Mouse (Mus musculus): ENCODE data around the gene Olfr774. TPM values are rescaled to one million over a fixed set of nuclear protein-coding genes. Genes with fewer than 3 reads are reported as not detected.
"Not testable (repeated sequence)": the region's sequence is repeated elsewhere in the genome, so short reads cannot be mapped to it uniquely, and the experiment has no call there.

The Olfr774 gene
- not detected in 2 replicates for total RNA-seq (2017)

DNA sequence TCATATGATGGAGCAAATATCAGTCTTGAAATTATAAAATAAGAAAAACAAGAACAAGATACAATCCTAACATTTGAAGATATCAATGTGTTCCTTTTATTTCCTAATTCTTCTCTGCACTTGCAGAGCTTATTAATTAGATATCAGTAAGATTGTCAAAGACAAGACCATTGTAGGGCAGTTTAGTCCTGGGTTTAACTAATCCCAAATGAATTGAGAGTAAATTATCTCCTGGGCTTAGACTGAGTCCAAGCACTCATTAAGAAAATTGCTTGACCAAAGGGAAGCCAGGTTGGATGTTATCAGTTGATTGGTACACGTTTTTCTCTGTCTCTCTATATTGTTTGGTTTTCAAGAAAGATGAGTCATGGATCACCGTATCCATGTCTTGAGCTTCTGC is at the start of gene Olfr774:
Gene Olfr774 (plus strand): TSS at position 301 of the 400 bp plus-strand sequence.
- ATAC-seq (replicated peaks; ENCODE audit: low read depth, poor library complexity, severe bottlenecking) = no peak

DNA sequence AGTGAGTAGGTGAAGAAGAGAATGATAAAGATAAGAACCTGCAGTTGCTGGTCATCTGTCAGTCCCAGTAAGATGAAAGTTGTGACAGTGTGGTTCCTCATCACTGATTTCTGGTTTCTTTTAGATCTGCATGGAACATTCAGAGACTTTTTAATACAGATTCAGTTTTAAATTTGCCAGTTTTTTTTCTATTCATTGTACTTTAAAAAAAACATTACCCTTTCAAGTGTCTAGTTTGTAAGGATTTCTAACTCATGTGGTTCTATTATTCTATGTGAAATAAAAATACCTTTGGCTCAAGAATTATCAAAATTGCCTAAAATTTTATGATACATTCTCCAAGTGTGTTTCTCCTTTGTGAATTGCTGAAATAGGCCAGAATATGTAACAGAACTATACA is 48.7 kb upstream of the Olfr774 start, which contains the start of gene Olfr773:
Gene Olfr773 (minus strand): TSS at position 101 of the 400 bp plus-strand sequence.
- not testable (repeated sequence) for ATAC-seq (replicated peaks; ENCODE audit: low read depth, poor library complexity, severe bottlenecking)

DNA sequence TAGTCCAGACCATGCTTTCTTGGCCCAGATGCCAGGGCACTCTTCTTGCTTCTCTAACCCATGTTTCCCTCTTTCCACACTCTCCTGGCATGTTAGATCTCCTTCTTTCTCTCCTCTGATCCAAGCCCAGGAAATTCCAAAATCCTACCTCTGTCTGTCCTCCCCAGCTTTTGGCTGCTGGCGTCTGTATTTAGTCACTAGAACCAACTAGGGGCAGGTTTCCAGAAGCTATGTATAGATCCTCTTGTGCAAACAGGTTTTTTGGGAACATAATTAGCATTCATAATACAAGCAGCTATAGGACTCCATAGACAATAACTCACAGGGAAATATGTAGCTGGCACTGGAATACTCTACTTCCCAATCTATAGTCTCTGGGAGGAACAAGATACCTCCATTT is 5.3 kb upstream of the Olfr774 start:
- ATAC-seq (replicated peaks; ENCODE audit: low read depth, poor library complexity, severe bottlenecking) = no peak

DNA sequence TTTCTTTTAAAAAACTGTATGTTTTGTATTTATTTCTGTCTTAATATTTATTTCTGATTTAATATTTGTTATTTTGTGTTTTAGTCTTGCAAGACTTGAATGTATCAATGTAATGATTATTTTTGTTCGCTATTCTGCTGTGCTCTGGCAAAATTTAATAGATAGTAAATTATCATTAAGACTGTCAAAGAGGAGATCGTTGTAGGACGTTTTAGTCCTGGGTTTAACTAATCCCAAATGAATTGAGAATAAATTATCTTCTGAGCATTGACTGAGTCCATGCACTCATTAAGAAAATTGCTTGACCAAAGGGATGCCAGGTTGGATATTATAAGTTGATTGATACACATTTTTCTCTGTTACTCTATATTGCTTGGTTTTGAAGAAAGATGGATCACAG is 12.1 kb downstream of the Olfr774 start, which contains the start of gene Olfr775:
Gene Olfr775 (plus strand): TSS at position 301 of the 400 bp plus-strand sequence.
- no peak for ATAC-seq (replicated peaks; ENCODE audit: low read depth, poor library complexity, severe bottlenecking)

DNA sequence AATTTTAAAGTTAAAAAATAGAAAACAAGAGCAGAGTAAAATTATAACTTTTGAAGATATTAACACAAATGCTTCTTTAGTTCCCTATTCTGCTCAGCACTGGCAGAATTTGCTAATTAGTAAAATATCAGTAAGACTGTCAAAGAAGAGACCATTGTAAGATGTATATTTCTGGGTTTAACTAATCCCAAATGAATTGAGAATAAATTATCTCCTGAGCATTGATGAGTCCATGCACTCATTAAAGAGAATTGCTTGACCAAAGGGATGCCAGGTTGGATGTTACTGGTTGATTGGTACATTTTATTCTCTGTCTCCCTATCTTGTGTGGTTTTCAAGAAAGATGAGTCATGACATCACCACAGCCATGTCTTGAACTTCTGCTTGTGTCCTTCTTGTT is 22.8 kb downstream of the Olfr774 start, which contains the start of gene Olfr776:
Gene Olfr776 (plus strand): TSS at position 301 of the 400 bp plus-strand sequence.
- no peak for ATAC-seq (replicated peaks; ENCODE audit: low read depth, poor library complexity, severe bottlenecking)

DNA sequence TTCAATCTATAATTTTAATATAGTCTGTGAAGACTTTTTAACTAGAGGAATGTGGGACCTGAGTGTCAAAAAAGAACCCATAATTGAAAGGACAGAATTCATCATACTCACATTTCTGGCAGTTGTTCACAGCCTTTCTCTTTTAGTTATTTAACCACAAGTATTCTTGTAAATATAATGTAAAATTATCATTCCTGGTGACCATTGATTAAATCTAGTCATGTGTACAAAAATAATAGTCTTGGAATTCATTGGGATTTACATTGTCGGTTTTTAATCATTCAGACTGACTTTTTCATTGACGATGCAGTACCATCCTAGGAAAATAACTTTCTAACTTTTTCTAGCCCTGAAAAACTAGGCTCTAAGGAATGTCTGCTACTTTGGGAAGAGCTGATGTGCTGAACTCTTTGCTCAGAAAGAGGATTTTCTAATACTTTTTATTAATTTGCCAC is 35.1 kb downstream of the Olfr774 start, which contains the start of gene Olfr777:
Gene Olfr777 (minus strand): TSS at position 405 of the 455 bp plus-strand sequence.
- no peak for ATAC-seq (replicated peaks; ENCODE audit: low read depth, poor library complexity, severe bottlenecking)

Other genes with a start within 250 kb of the Olfr774 start
- not detected in 2 replicates for gene Olfr9, start 246.8 kb upstream of the Olfr774 start, total RNA-seq (2017)
- gene Olfr763, start 225.4 kb upstream of the Olfr774 start, total RNA-seq (2017) = not detected in 2 replicates
- not detected in 2 replicates for gene Olfr764-ps1, start 196.3 kb upstream of the Olfr774 start, total RNA-seq (2017)
- not detected in 2 replicates for gene Olfr765, start 186.2 kb upstream of the Olfr774 start, total RNA-seq (2017)
- not detected in 2 replicates for gene Olfr766-ps1, start 167.2 kb upstream of the Olfr774 start, total RNA-seq (2017)
- not detected in 2 replicates for gene Olfr767, start 153.3 kb upstream of the Olfr774 start, total RNA-seq (2017)
- not detected in 2 replicates for gene Olfr768, start 136.8 kb upstream of the Olfr774 start, total RNA-seq (2017)
- gene Olfr769, start 118.3 kb upstream of the Olfr774 start, total RNA-seq (2017) = not detected in 2 replicates
- not detected in 2 replicates for gene Olfr770, start 97.2 kb upstream of the Olfr774 start, total RNA-seq (2017)
- gene Olfr771, start 71.5 kb upstream of the Olfr774 start, total RNA-seq (2017) = not detected in 2 replicates
- gene Olfr772, start 58.3 kb upstream of the Olfr774 start, total RNA-seq (2017) = not detected in 2 replicates
- gene Olfr773, start 48.8 kb upstream of the Olfr774 start, total RNA-seq (2017) = not detected in 2 replicates
- not detected in 2 replicates for gene Olfr775, start 12.2 kb downstream of the Olfr774 start, total RNA-seq (2017)
- not detected in 2 replicates for gene Olfr776, start 22.9 kb downstream of the Olfr774 start, total RNA-seq (2017)
- not detected in 2 replicates for gene Olfr777, start 35.3 kb downstream of the Olfr774 start, total RNA-seq (2017)
- gene Olfr780, start 81.9 kb downstream of the Olfr774 start, total RNA-seq (2017) = not detected in 2 replicates
- gene Olfr781, start 92.7 kb downstream of the Olfr774 start, total RNA-seq (2017) = not detected in 2 replicates
- not detected in 2 replicates for gene Olfr782, start 112.6 kb downstream of the Olfr774 start, total RNA-seq (2017)
- 0.05 and 0.39 TPM in 2 replicates for gene Olfr784, start 147.9 kb downstream of the Olfr774 start, total RNA-seq (2017)
- gene Olfr785, start 169.2 kb downstream of the Olfr774 start, total RNA-seq (2017) = not detected in 2 replicates
- gene Olfr786, start 191.1 kb downstream of the Olfr774 start, total RNA-seq (2017) = not detected in 2 replicates
- not detected in 2 replicates for gene Olfr787, start 225.7 kb downstream of the Olfr774 start, total RNA-seq (2017)
- gene Olfr788, start 234.8 kb downstream of the Olfr774 start, total RNA-seq (2017) = not detected in 2 replicates
- gene Olfr789, start 248.5 kb downstream of the Olfr774 start, total RNA-seq (2017) = not detected in 2 replicates

All from common myeloid progenitor, adult 5-6 weeks (primary cell).